Mouse (Mus musculus): ENCODE measurements at regions not wholly inside any gene's neighbourhood (a gene's known extent, or its start where the extent isn't known, plus 50 kb on each side); places are given as distances from the start of the nearest gene placed in this dataset.

GRCm38 (mm10) chr13:3730699-3731021 lies 73.5 kb downstream of the Calml3 start:
- Histone ChIP-seq H3K4me1 (ENCODE audit: control insufficient read depth, insufficient read depth, low read length) (0 out of 2 replicates have a peak, but pooled peaks cover 1% of the 10 kb centered on the region), H3K27ac (ENCODE audit: insufficient read depth, low read depth, low read length) (no peak overlapping the region), H3K4me3 (ENCODE audit: insufficient read depth, low read length) (no peak overlapping the region)
- TF ChIP-seq POLR2A (IDR thresholded peaks at IDR 0.05; ENCODE audit: borderline replicate concordance, low read depth, low read length) (no peak), CTCF (IDR thresholded peaks at IDR 0.05; ENCODE audit: low read depth, low read length) (no peak)

- TF ChIP-seq POLR2A (IDR thresholded peaks at IDR 0.05; ENCODE audit: borderline replicate concordance, low read depth, low read length): no peak
- TF ChIP-seq CTCF (IDR thresholded peaks at IDR 0.05; ENCODE audit: low read depth, low read length): no peak
- Histone ChIP-seq H3K4me3 (ENCODE audit: insufficient read depth, low read length) (no peak overlapping the region), H3K4me1 (ENCODE audit: control insufficient read depth, insufficient read depth, low read length) (peaks cover 6% of the 10 kb centered on the region), H3K27ac (ENCODE audit: insufficient read depth, low read depth, low read length) (no peak overlapping the region)
Observed at GRCm38 (mm10) chr13:3729926-3730698, 74.0 kb downstream of the Calml3 start.

GRCm38 (mm10) chr13:3728888-3729287 lies 75.2 kb downstream of the Calml3 start:
- no peak overlapping the region for H3K27ac ChIP-seq (ENCODE audit: insufficient read depth, low read depth, low read length)
- H3K4me3 ChIP-seq (ENCODE audit: insufficient read depth, low read length): no peak overlapping the region
- peaks cover 7% of the 10 kb centered on the region for H3K4me1 ChIP-seq (ENCODE audit: control insufficient read depth, insufficient read depth, low read length)
- TF ChIP-seq POLR2A (IDR thresholded peaks at IDR 0.05; ENCODE audit: borderline replicate concordance, low read depth, low read length) (no peak), CTCF (IDR thresholded peaks at IDR 0.05; ENCODE audit: low read depth, low read length) (no peak)

GRCm38 (mm10) chr13:3726331-3726781 lies 77.8 kb downstream of the Calml3 start:
- no peak for TF ChIP-seq CTCF (IDR thresholded peaks at IDR 0.05; ENCODE audit: low read depth, low read length)
- TF ChIP-seq POLR2A (IDR thresholded peaks at IDR 0.05; ENCODE audit: borderline replicate concordance, low read depth, low read length): no peak
- peaks cover 7% of the 10 kb centered on the region for H3K4me1 ChIP-seq (ENCODE audit: control insufficient read depth, insufficient read depth, low read length)
- no peak overlapping the region for H3K4me3 ChIP-seq (ENCODE audit: insufficient read depth, low read length)
- no peak overlapping the region for H3K27ac ChIP-seq (ENCODE audit: insufficient read depth, low read depth, low read length)

- no peak overlapping the region for H3K27ac ChIP-seq (ENCODE audit: insufficient read depth, low read depth, low read length)
- TF ChIP-seq CTCF (IDR thresholded peaks at IDR 0.05; ENCODE audit: low read depth, low read length) (no peak), POLR2A (IDR thresholded peaks at IDR 0.05; ENCODE audit: borderline replicate concordance, low read depth, low read length) (no peak)
- H3K4me3 ChIP-seq (ENCODE audit: insufficient read depth, low read length): no peak overlapping the region
- peaks cover 7% of the 10 kb centered on the region for H3K4me1 ChIP-seq (ENCODE audit: control insufficient read depth, insufficient read depth, low read length)
Observed at GRCm38 (mm10) chr13:3725803-3726202, 78.3 kb downstream of the Calml3 start.

DNA sequence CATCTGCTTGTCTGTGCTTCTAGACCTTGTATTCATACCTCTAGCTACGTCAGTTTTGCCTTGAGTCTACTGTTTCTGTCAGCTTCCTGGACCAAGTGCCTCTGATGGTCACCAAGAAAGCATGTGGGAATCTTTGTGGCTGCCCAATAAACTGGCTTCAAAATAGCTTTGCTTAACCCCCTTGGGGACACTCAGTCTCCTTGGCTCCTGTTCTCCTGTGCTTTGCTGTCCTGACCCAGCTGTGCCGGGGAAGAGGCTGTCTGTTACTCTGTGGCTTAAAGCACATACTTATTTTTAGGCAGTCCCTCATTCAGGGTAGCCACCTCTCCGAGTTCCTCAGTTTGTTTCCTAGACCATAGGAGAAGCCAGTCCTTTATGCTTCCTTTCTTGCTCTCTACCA lies 79.8 kb downstream of the Calml3 start:
- Histone ChIP-seq H3K27ac (ENCODE audit: insufficient read depth, low read depth, low read length) (no peak overlapping the region), H3K4me1 (ENCODE audit: control insufficient read depth, insufficient read depth, low read length) (peaks cover 7% of the 10 kb centered on the region), H3K4me3 (ENCODE audit: insufficient read depth, low read length) (no peak overlapping the region)
- TF ChIP-seq POLR2A (IDR thresholded peaks at IDR 0.05; ENCODE audit: borderline replicate concordance, low read depth, low read length) (no peak), CTCF (IDR thresholded peaks at IDR 0.05; ENCODE audit: low read depth, low read length) (no peak)

GRCm38 (mm10) chr13:3723458-3724143 lies 80.5 kb downstream of the Calml3 start:
- Histone ChIP-seq H3K27ac (ENCODE audit: insufficient read depth, low read depth, low read length) (no peak overlapping the region), H3K4me3 (ENCODE audit: insufficient read depth, low read length) (no peak overlapping the region), H3K4me1 (ENCODE audit: control insufficient read depth, insufficient read depth, low read length) (peaks cover 7% of the 10 kb centered on the region)
- TF ChIP-seq CTCF (IDR thresholded peaks at IDR 0.05; ENCODE audit: low read depth, low read length) (no peak), POLR2A (IDR thresholded peaks at IDR 0.05; ENCODE audit: borderline replicate concordance, low read depth, low read length) (no peak)

GRCm38 (mm10) chr13:3715019-3715418 lies 81.2 kb downstream of the Asb13 start:
- H3K4me3 ChIP-seq (ENCODE audit: insufficient read depth, low read length): no peak overlapping the region
- no peak overlapping the region for H3K27ac ChIP-seq (ENCODE audit: insufficient read depth, low read depth, low read length)
- TF ChIP-seq CTCF (IDR thresholded peaks at IDR 0.05; ENCODE audit: low read depth, low read length): no peak
- no peak for TF ChIP-seq POLR2A (IDR thresholded peaks at IDR 0.05; ENCODE audit: borderline replicate concordance, low read depth, low read length)
- H3K4me1 ChIP-seq (ENCODE audit: control insufficient read depth, insufficient read depth, low read length): no peaks in the 10 kb centered on the region

GRCm38 (mm10) chr13:3712497-3713160 lies 78.8 kb downstream of the Asb13 start:
- Histone ChIP-seq H3K4me1 (ENCODE audit: control insufficient read depth, insufficient read depth, low read length) (no peaks in the 10 kb centered on the region), H3K4me3 (ENCODE audit: insufficient read depth, low read length) (no peak overlapping the region), H3K27ac (ENCODE audit: insufficient read depth, low read depth, low read length) (no peak overlapping the region)
- TF ChIP-seq CTCF (IDR thresholded peaks at IDR 0.05; ENCODE audit: low read depth, low read length): no peak
- no peak for TF ChIP-seq POLR2A (IDR thresholded peaks at IDR 0.05; ENCODE audit: borderline replicate concordance, low read depth, low read length)

GRCm38 (mm10) chr13:3712088-3712487 lies 78.3 kb downstream of the Asb13 start:
- no peak overlapping the region for H3K27ac ChIP-seq (ENCODE audit: insufficient read depth, low read depth, low read length)
- no peak for TF ChIP-seq POLR2A (IDR thresholded peaks at IDR 0.05; ENCODE audit: borderline replicate concordance, low read depth, low read length)
- no peak for TF ChIP-seq CTCF (IDR thresholded peaks at IDR 0.05; ENCODE audit: low read depth, low read length)
- H3K4me1 ChIP-seq (ENCODE audit: control insufficient read depth, insufficient read depth, low read length): no peaks in the 10 kb centered on the region
- H3K4me3 ChIP-seq (ENCODE audit: insufficient read depth, low read length): no peak overlapping the region
